In genomic region chr5:23982081-23982480, GRCm38 (mm10) we compare ENCODE assay signal across 21 mouse cellular contexts. TPM values are rescaled to one million over a fixed set of nuclear protein-coding genes. Genes with fewer than 3 reads are reported as not detected.
DNase-seq lines count a peak whose midpoint lies in the region.
"Had no signal": no experiment of that assay in that cellular context is flagged by ENCODE, and none has a peak within 500 bp of the region (broad histone marks: within the 10 kb centered on the region; RNA-seq: fewer than 3 reads in every experiment).

No protein-coding gene starts in this region.

- DNase-seq in adrenal gland, adult (ENCODE audit: inconsistent age in 2 of 2, low spot score in 1 of 2) = peak; percentile 52 to 88
- no peak for DNase-seq in adrenal gland, postnatal 4 days (ENCODE audit: low spot score in 2 of 2)
- DNase-seq in ovary, adult 18-20 months (ENCODE audit: low spot score) = peak; percentile 13
- no peak for DNase-seq in ovary, postnatal 10 days (ENCODE audit: low spot score)
- DNase-seq in adrenal gland, postnatal 14 days = peak; percentile 26
- DNase-seq in lung, postnatal 36 days = peak; percentile 63
- DNase-seq in left cerebral cortex, adult 8-10 months (ENCODE audit: low spot score in 2 of 2) = no peak
- no peak for DNase-seq in spleen, adult 18-20 months
- DNase-seq: cerebellum, adult 11-12 months; cerebellum, postnatal 25 days; embryo, embryonic 11 days; gastrocnemius, postnatal 36 days; heart, postnatal 10 days; kidney, adult 18-20 months; kidney, postnatal 10 days; left cerebral cortex, postnatal 4 days; liver; liver, postnatal 0 days; midbrain, embryonic 14.5 days; right cerebral cortex, postnatal 14 days; thymus, postnatal 14 days had no signal

RNA-seq across cellular contexts. Expression of gene Fam126a, which starts 48.4 kb away (rescaled TPM):
- total RNA-seq in adrenal gland, postnatal 4 days (2021) = 10 to 100 TPM; 60.9 to 63.7 TPM
- total RNA-seq in adrenal gland, postnatal 14 days (2021) = 67.7 and 74.0 TPM in 2 replicates
- 10 to 100 TPM; 17.3 to 20.5 (median 18.6) TPM for total RNA-seq in left cerebral cortex, adult 8-10 months (2022)

Comparison
In these comparisons a context has a peak if more than half of its experiments do, and no peak if none do; other contexts are left out.
1. DNase-seq: peak in adrenal gland, adult (2 of 2), ovary, adult 18-20 months (single experiment), adrenal gland, postnatal 14 days (single experiment) and lung, postnatal 36 days (single experiment); none in adrenal gland, postnatal 4 days (0 of 2), ovary, postnatal 10 days (single experiment), left cerebral cortex, adult 8-10 months (0 of 2) and spleen, adult 18-20 months (0 of 2).